Comparison of ENCODE assay signal across 8 mouse cellular contexts in genomic region chr15:84235646-84236045, GRCm38 (mm10). TPM values are rescaled to one million over a fixed set of nuclear protein-coding genes. Genes with fewer than 3 reads are reported as not detected.
DNase-seq lines count a peak whose midpoint lies in the region; ATAC-seq and TF ChIP-seq lines count a peak whose summit lies in the region.
"Had no signal": no experiment of that assay in that cellular context is flagged by ENCODE, and none has a peak within 500 bp of the region (broad histone marks: within the 10 kb centered on the region; RNA-seq: fewer than 3 reads in every experiment).

No protein-coding gene starts in this region.

- H3K4me2 ChIP-seq in heart, postnatal 0 days (ENCODE audit: low read depth, low read length), result 0 out of 2 replicates have a peak overlapping the region, but pooled peaks have one; percentile 1
- H3K4me2 ChIP-seq in lung, embryonic 15.5 days, result peak overlapping the region; percentile 6; the same call in 1 of the 2 replicates
- H3K4me2 ChIP-seq: neural tube, embryonic 13.5 days had no signal

- ATAC-seq in heart, postnatal 0 days (ENCODE audit: insufficient read depth, low read depth), result peak; percentile 67
- peak; percentile 61 for ATAC-seq in lung, embryonic 15.5 days (ENCODE audit: borderline replicate concordance, extremely low read depth, low FRiP score, low TSS enrichment)

- no peak overlapping the region for H3K9ac ChIP-seq in MEL (ENCODE audit: control insufficient read depth, low read depth, low read length, poor library complexity, severe bottlenecking)
- H3K9ac ChIP-seq in heart, postnatal 0 days (replicated peaks; ENCODE audit: low read depth, low read length), result no peak overlapping the region
- H3K9ac ChIP-seq in lung, embryonic 15.5 days, result no peak overlapping the region
- H3K9ac ChIP-seq: neural tube, embryonic 13.5 days had no signal

- TF ChIP-seq RAD21 in MEL (IDR thresholded peaks at IDR 0.05; ENCODE audit: low read depth, low read length), result no peak

- TF ChIP-seq EP300 in MEL (IDR thresholded peaks at IDR 0.05; ENCODE audit: low read depth in 1 of 2, low read length in 2 of 2), result peak in 1 of 2 experiments; percentile 53; a peak in 2 of 4 replicates
- no peak for TF ChIP-seq EP300 in heart, postnatal 0 days (IDR thresholded peaks at IDR 0.05; ENCODE audit: low read depth)

- no peak overlapping the region for H3K27ac ChIP-seq in MEL (ENCODE audit: control insufficient read depth, low read depth, low read length)
- peak overlapping the region; percentile 79 for H3K27ac ChIP-seq in heart, postnatal 0 days (ENCODE audit: low read depth)
- peak overlapping the region; percentile 47; the same call in 1 of the 2 replicates for H3K27ac ChIP-seq in lung, embryonic 15.5 days
- H3K27ac ChIP-seq: neural tube, embryonic 13.5 days had no signal

- H3K36me3 ChIP-seq in C2C12 (ENCODE audit: control insufficient read depth, insufficient read depth) (peaks cover 49% of the 10 kb centered on the region), MEL (ENCODE audit: control insufficient read depth in 1 of 2, insufficient read depth in 2 of 2, low read length in 2 of 2) (peaks cover 0 to 7% of the 10 kb centered on the region in 2 experiments; a peak in 2 of 4 replicates)
- H3K36me3 ChIP-seq in heart, postnatal 0 days (replicated peaks; ENCODE audit: control insufficient read depth, insufficient read depth, low read length), result no peaks in the 10 kb centered on the region
- H3K36me3 ChIP-seq in lung, embryonic 15.5 days, result no peaks in the 10 kb centered on the region
- H3K36me3 ChIP-seq: neural tube, embryonic 13.5 days had no signal

- H3K79me3 ChIP-seq in C2C12 (ENCODE audit: low read depth), result peaks cover 73% of the 10 kb centered on the region

- DNase-seq in MEL (ENCODE audit: low read depth, low spot score), result peak; percentile 59
- peak; percentile 68 for DNase-seq in heart, postnatal 0 days (ENCODE audit: low spot score)
- no peak for DNase-seq in cerebellum, adult 8-10 months
- no peak for DNase-seq in right cerebral cortex, adult 18-20 months
- no peak for DNase-seq in thymus, postnatal 25 days

- H3K79me2 ChIP-seq in C2C12 (ENCODE audit: control insufficient read depth, insufficient read depth) (peaks cover 85% of the 10 kb centered on the region), MEL (ENCODE audit: control insufficient read depth, insufficient read depth, low read length, poor library complexity) (peaks cover 23% of the 10 kb centered on the region)

- H3K9me3 ChIP-seq in MEL (replicated peaks; ENCODE audit: insufficient read depth, low read length), result no peaks in the 10 kb centered on the region
- no peaks in the 10 kb centered on the region for H3K9me3 ChIP-seq in heart, postnatal 0 days (replicated peaks; ENCODE audit: control insufficient read depth, low read length)
- H3K9me3 ChIP-seq in lung, embryonic 15.5 days, result no peaks in the 10 kb centered on the region
- H3K9me3 ChIP-seq: neural tube, embryonic 13.5 days had no signal

- H3ac ChIP-seq in C2C12 (ENCODE audit: control insufficient read depth, insufficient read length, low read depth), result no peak overlapping the region

- H3K4me1 ChIP-seq in MEL (ENCODE audit: control insufficient read depth in 1 of 2, insufficient read depth in 2 of 2, low read length in 2 of 2), result peaks cover 0 to 13% of the 10 kb centered on the region in 2 experiments; a peak in 2 of 4 replicates
- H3K4me1 ChIP-seq in heart, postnatal 0 days (ENCODE audit: control insufficient read depth, insufficient read depth), result peaks cover 34% of the 10 kb centered on the region
- H3K4me1 ChIP-seq in lung, embryonic 15.5 days, result peaks cover 31% of the 10 kb centered on the region

- TF ChIP-seq POLR2A in MEL (IDR thresholded peaks at IDR 0.05; ENCODE audit: control insufficient read depth in 1 of 2, insufficient read depth in 1 of 2, low read depth in 1 of 2, low read length in 2 of 2, poor library complexity in 1 of 2), result no peak

- H3K27me3 ChIP-seq in C2C12 (ENCODE audit: control insufficient read depth, insufficient read depth, insufficient read length) (no peaks in the 10 kb centered on the region), MEL (ENCODE audit: control insufficient read depth in 1 of 2, insufficient read depth in 2 of 2, low read length in 2 of 2) (no peaks in the 10 kb centered on the region)
- H3K27me3 ChIP-seq in heart, postnatal 0 days (ENCODE audit: control insufficient read depth, insufficient read depth, low read length), result no peaks in the 10 kb centered on the region
- peaks cover 18% of the 10 kb centered on the region; the same call in 1 of the 2 replicates for H3K27me3 ChIP-seq in lung, embryonic 15.5 days
- H3K27me3 ChIP-seq: neural tube, embryonic 13.5 days had no signal

- 66% methylated on average over 7 of the region's 7 CpGs for WGBS in heart, postnatal 0 days
- 70% methylated on average over 7 of the region's 7 CpGs for WGBS in lung, embryonic 15.5 days

- H3K4me3 ChIP-seq in C2C12 (ENCODE audit: insufficient read depth, poor library complexity, severe bottlenecking) (no peak overlapping the region), MEL (ENCODE audit: control insufficient read depth in 1 of 2, insufficient read depth in 1 of 2, low read depth in 2 of 2, low read length in 2 of 2) (no peak overlapping the region)
- H3K4me3 ChIP-seq in heart, postnatal 0 days (ENCODE audit: low read depth, low read length), result no peak overlapping the region
- H3K4me3 ChIP-seq in lung, embryonic 15.5 days, result no peak overlapping the region
- H3K4me3 ChIP-seq: neural tube, embryonic 13.5 days had no signal

- TF ChIP-seq CTCF in C2C12 (IDR thresholded peaks at IDR 0.05; ENCODE audit: control insufficient read depth, insufficient read depth, insufficient read length) (no peak), MEL (IDR thresholded peaks at IDR 0.05 in 2 of 3, conservative IDR thresholded peaks at IDR 0.05 in 1 of 3; ENCODE audit: control insufficient read depth in 1 of 3, insufficient read depth in 1 of 3, low read depth in 2 of 3, low read length in 3 of 3, poor library complexity in 1 of 3, severe bottlenecking in 1 of 3) (no peak)
- no peak for TF ChIP-seq CTCF in heart, postnatal 0 days (IDR thresholded peaks at IDR 0.05; ENCODE audit: low read depth)

TF ChIP-seq in C2C12, 6 proteins besides CTCF, POLR2A, EP300 and RAD21:
- peak; percentile 60 for TF ChIP-seq MYOD1 (IDR thresholded peaks at IDR 0.05; ENCODE audit: control insufficient read depth, insufficient read length, low read depth)
- peak; percentile 89 for TF ChIP-seq MAX (IDR thresholded peaks at IDR 0.05)
- TF ChIP-seq USF1 (IDR thresholded peaks at IDR 0.05; ENCODE audit: low read depth), result peak; percentile 86
- TF ChIP-seq MYOG (IDR thresholded peaks at IDR 0.05; ENCODE audit: control insufficient read depth, extremely low read depth, insufficient read length), result no peak
- TF ChIP-seq CEBPB (IDR thresholded peaks at IDR 0.05; ENCODE audit: low read depth), result no peak
- TF ChIP-seq FOSL1 (IDR thresholded peaks at IDR 0.05; ENCODE audit: insufficient read depth, low read length, poor library complexity, severe bottlenecking), result peak; percentile 82
TF ChIP-seq in C2C12: peak in this region for 4.

TF ChIP-seq in MEL, 35 proteins besides CTCF, POLR2A, EP300 and RAD21:
- TF ChIP-seq USF1 (IDR thresholded peaks at IDR 0.05; ENCODE audit: low read depth, low read length) (peak; percentile 46; the same call in 1 of the 2 replicates), MYC (IDR thresholded peaks at IDR 0.05; ENCODE audit: low read depth, low read length) (no peak)

RNA-seq across cellular contexts. Expression of gene Parvb, which starts 3.8 kb away (rescaled TPM):
- polyA plus RNA-seq in C2C12 (2012; fragmentation: generic; extraction: Trizol), result 103 TPM
- total RNA-seq in MEL (2012; rRNA removed), result 4.8 and 6.3 TPM in 2 replicates
- polyA plus RNA-seq in MEL (2012; ENCODE audit: insufficient read depth in 1 of 2, insufficient read length in 2 of 2, low read depth in 1 of 2, low replicate concordance in 2 of 2, missing spikeins in 1 of 2), result 10 to 100 TPM in 1 of 2 experiments, not detected in 1; 58.0 TPM
- 26.1 and 31.8 TPM in 2 replicates for total RNA-seq in heart, postnatal 0 days (2014; rRNA removed; ENCODE audit: low replicate concordance)
- polyA plus RNA-seq in heart, postnatal 0 days (2015; fragmentation: Nextera tagmentation; extraction: Ambion mirVana), result 10.8 and 11.7 TPM in 2 replicates
- polyA plus RNA-seq in lung, embryonic 15.5 days (2015; fragmentation: Nextera tagmentation; extraction: Ambion mirVana), result 4.6 and 5.2 TPM in 2 replicates

RNA-seq across cellular contexts. Expression of gene Samm50, which starts 43.6 kb away (rescaled TPM):
- polyA plus RNA-seq in C2C12 (2012; fragmentation: generic; extraction: Trizol) (123 TPM), MEL (2012; ENCODE audit: insufficient read depth in 1 of 2, insufficient read length in 2 of 2, low read depth in 1 of 2, low replicate concordance in 2 of 2, missing spikeins in 1 of 2) (100 to 1,000 TPM in 1 of 2 experiments, not detected in 1; 190 TPM)
- total RNA-seq in MEL (2012; rRNA removed), result 62.4 and 65.7 TPM in 2 replicates
- total RNA-seq in heart, postnatal 0 days (2014; rRNA removed; ENCODE audit: low replicate concordance), result 34.1 and 42.4 TPM in 2 replicates
- polyA plus RNA-seq in heart, postnatal 0 days (2015; fragmentation: Nextera tagmentation; extraction: Ambion mirVana), result 201 and 207 TPM in 2 replicates
- polyA plus RNA-seq in lung, embryonic 15.5 days (2015; fragmentation: Nextera tagmentation; extraction: Ambion mirVana), result 108 and 111 TPM in 2 replicates

Comparison
In these comparisons a context has a peak if more than half of its experiments do, and no peak if none do; other contexts are left out.
1. DNase-seq: peak in MEL (single experiment) and heart, postnatal 0 days (single experiment); none in cerebellum, adult 8-10 months (single experiment), right cerebral cortex, adult 18-20 months (single experiment) and thymus, postnatal 25 days (single experiment).